Mouse (Mus musculus) midbrain, embryonic 15.5 days (tissue): ENCODE results near the gene Myo1b. TPM values are rescaled to one million over a fixed set of nuclear protein-coding genes. Genes with fewer than 3 reads are reported as not detected.

Experiments used
- ATAC-seq: fragments of 200-750 bp; cut with Nextera tagmentation; replicated peaks from 2 replicates; pipeline ENCODE4 v1.8.0; 2017; ENCODE audit warnings: moderate TSS enrichment
- H3K27ac ChIP-seq: fragments of 300-500 bp; sonication (generic); 2 replicates; pipeline ENCODE4 v1.5.1; 2015; ENCODE audit warnings: mild to moderate bottlenecking, inconsistent platforms
- H3K27me3 ChIP-seq: fragments of 300-500 bp; sonication (generic); replicated peaks from 2 replicates; pipeline ENCODE4 v1.6.1; 2015; ENCODE audit warnings: inconsistent platforms
- H3K36me3 ChIP-seq: fragments of 300-500 bp; sonication (generic); replicated peaks from 2 replicates; pipeline ENCODE4 v1.6.1; 2015; ENCODE audit warnings: inconsistent platforms
- H3K4me1 ChIP-seq: fragments of 300-500 bp; sonication (generic); 2 replicates; pipeline ENCODE4 v1.6.1; 2015; ENCODE audit warnings: inconsistent platforms
- H3K4me2 ChIP-seq: fragments of 300-500 bp; sonication (generic); 2 replicates; pipeline ENCODE4 v1.6.1; 2015; ENCODE audit warnings: inconsistent platforms, mild to moderate bottlenecking, moderate library complexity
- H3K4me3 ChIP-seq: fragments of 300-500 bp; sonication (generic); 2 replicates; pipeline ENCODE4 v1.5.1; 2015; ENCODE audit warnings: mild to moderate bottlenecking, inconsistent platforms
- H3K9ac ChIP-seq: fragments of 300-500 bp; sonication (generic); 2 replicates; pipeline ENCODE4 v1.6.1; 2015; ENCODE audit warnings: mild to moderate bottlenecking, inconsistent platforms
- H3K9me3 ChIP-seq: fragments of 300-500 bp; sonication (generic); 2 replicates; pipeline ENCODE4 v1.6.1; 2016; ENCODE audit warnings: inconsistent platforms
- WGBS: fragments of 180-500 bp; shearing (Covaris S2); methylation state at CpG from one replicate; pipeline ENCODE4 v1.1.7; 2015; ENCODE audit warnings: mixed read lengths; 5-methylcytosine and 5-hydroxymethylcytosine counted together
- polyA plus RNA-seq: library from polyadenylated mRNA; unstranded; fragments of >200 nt; fragmentation: Nextera tagmentation; extraction: Ambion mirVana; gene quantifications from 2 replicates; pipeline ENCODE4 v1.2.1, GENCODE M21; 2015

Gene Myo1b
- polyA plus RNA-seq, 1 experiment from 2014 or later, result 69.4 TPM

- Histone ChIP-seq H3K9me3 (no peaks in the 10 kb centered on the region), H3K27ac (no peak overlapping the region)
- WGBS, result 47% methylated on average over 9 of the region's 9 CpGs
These were observed 120.1 kb downstream of the Myo1b start for GRCm38 (mm10) chr1:51795586-51796309.

GRCm38 (mm10) chr1:51789269-51789668 is 126.6 kb downstream of the Myo1b start:
- Histone ChIP-seq H3K36me3 (0 out of 2 replicates have a peak, but pooled peaks cover 7% of the 10 kb centered on the region), H3K9ac (no peak overlapping the region), H3K9me3 (no peaks in the 10 kb centered on the region), H3K4me2 (no peak overlapping the region), H3K27me3 (no peaks in the 10 kb centered on the region), H3K4me3 (no peak overlapping the region), H3K4me1 (0 out of 2 replicates have a peak, but pooled peaks cover 3% of the 10 kb centered on the region), H3K27ac (0 out of 2 replicates have a peak overlapping the region, but pooled peaks have one; percentile 7)
- ATAC-seq, result no peak
- 40% methylated on average over 6 of the region's 6 CpGs for WGBS

More at GRCm38 (mm10) chr1:51795586-51796309, 120.1 kb downstream of the Myo1b start:
- H3K27me3 ChIP-seq, result no peaks in the 10 kb centered on the region
- peaks cover 5% of the 10 kb centered on the region; the same call in 1 of the 2 replicates for H3K4me1 ChIP-seq
- ATAC-seq, result peak; percentile 24; the same call in 1 of the 2 replicates
- no peak overlapping the region for H3K9ac ChIP-seq
- H3K36me3 ChIP-seq, result 0 out of 2 replicates have a peak, but pooled peaks cover 7% of the 10 kb centered on the region
- no peak overlapping the region for H3K4me3 ChIP-seq
- no peak overlapping the region for H3K4me2 ChIP-seq

GRCm38 (mm10) chr1:51782091-51782490 is 133.8 kb downstream of the Myo1b start:
- Histone ChIP-seq H3K36me3 (0 out of 2 replicates have a peak, but pooled peaks cover 4% of the 10 kb centered on the region), H3K4me1 (no peaks in the 10 kb centered on the region), H3K4me3 (no peak overlapping the region), H3K9me3 (no peaks in the 10 kb centered on the region), H3K27me3 (no peaks in the 10 kb centered on the region), H3K27ac (no peak overlapping the region), H3K9ac (no peak overlapping the region), H3K4me2 (no peak overlapping the region)
- ATAC-seq, result no peak
- 75% methylated on average over 6 of the region's 6 CpGs for WGBS

- Histone ChIP-seq H3K36me3 (0 out of 2 replicates have a peak, but pooled peaks cover 4% of the 10 kb centered on the region), H3K4me3 (no peak overlapping the region), H3K4me2 (no peak overlapping the region), H3K4me1 (no peaks in the 10 kb centered on the region), H3K9ac (no peak overlapping the region), H3K9me3 (no peaks in the 10 kb centered on the region), H3K27ac (no peak overlapping the region), H3K27me3 (no peaks in the 10 kb centered on the region)
- ATAC-seq, result no peak
These were observed 135.5 kb downstream of the Myo1b start for GRCm38 (mm10) chr1:51780357-51780756.

GRCm38 (mm10) chr1:51778241-51778640 is 137.6 kb downstream of the Myo1b start:
- ATAC-seq, result no peak
- Histone ChIP-seq H3K27ac (no peak overlapping the region), H3K9ac (no peak overlapping the region), H3K4me1 (no peaks in the 10 kb centered on the region), H3K4me2 (no peak overlapping the region), H3K9me3 (no peaks in the 10 kb centered on the region), H3K36me3 (0 out of 2 replicates have a peak, but pooled peaks cover 8% of the 10 kb centered on the region), H3K27me3 (no peaks in the 10 kb centered on the region), H3K4me3 (no peak overlapping the region)
- 93% methylated on average over 7 of the region's 7 CpGs for WGBS

GRCm38 (mm10) chr1:51770504-51770871 is 145.4 kb downstream of the Myo1b start:
- Histone ChIP-seq H3K27me3 (no peaks in the 10 kb centered on the region), H3K36me3 (0 out of 2 replicates have a peak, but pooled peaks cover 15% of the 10 kb centered on the region), H3K4me2 (no peak overlapping the region), H3K4me3 (no peak overlapping the region), H3K9ac (no peak overlapping the region), H3K9me3 (no peaks in the 10 kb centered on the region), H3K4me1 (no peaks in the 10 kb centered on the region), H3K27ac (no peak overlapping the region)
- WGBS, result 92% methylated on average over 5 of the region's 5 CpGs
- ATAC-seq, result no peak

- ATAC-seq, result no peak
- H3K9ac ChIP-seq, result no peak overlapping the region
- H3K4me2 ChIP-seq, result no peak overlapping the region
- no peaks in the 10 kb centered on the region for H3K9me3 ChIP-seq
- no peaks in the 10 kb centered on the region for H3K4me1 ChIP-seq
- 89% methylated on average over 12 of the region's 12 CpGs for WGBS
- no peaks in the 10 kb centered on the region for H3K27me3 ChIP-seq
- no peak overlapping the region for H3K27ac ChIP-seq
- 0 out of 2 replicates have a peak, but pooled peaks cover 15% of the 10 kb centered on the region for H3K36me3 ChIP-seq
- no peak overlapping the region for H3K4me3 ChIP-seq
These were observed 145.9 kb downstream of the Myo1b start for GRCm38 (mm10) chr1:51769815-51770503.

GRCm38 (mm10) chr1:51766271-51766670 is 149.6 kb downstream of the Myo1b start:
- 0 out of 2 replicates have a peak, but pooled peaks cover 10% of the 10 kb centered on the region for H3K36me3 ChIP-seq
- 94% methylated on average over 4 of the region's 4 CpGs for WGBS
- no peak for ATAC-seq

GRCm38 (mm10) chr1:51765156-51765555 is 150.7 kb downstream of the Myo1b start:
- no peak for ATAC-seq
- Histone ChIP-seq H3K27ac (no peak overlapping the region), H3K9ac (no peak overlapping the region), H3K4me3 (no peak overlapping the region), H3K36me3 (0 out of 2 replicates have a peak, but pooled peaks cover 10% of the 10 kb centered on the region), H3K4me2 (no peak overlapping the region), H3K27me3 (no peaks in the 10 kb centered on the region), H3K4me1 (no peaks in the 10 kb centered on the region), H3K9me3 (no peaks in the 10 kb centered on the region)
- WGBS, result 91% methylated on average over 5 of the region's 5 CpGs

More at GRCm38 (mm10) chr1:51766271-51766670, 149.6 kb downstream of the Myo1b start:
- no peaks in the 10 kb centered on the region for H3K4me1 ChIP-seq
- H3K9ac ChIP-seq, result no peak overlapping the region
- H3K27ac ChIP-seq, result no peak overlapping the region
- no peak overlapping the region for H3K4me2 ChIP-seq
- no peaks in the 10 kb centered on the region for H3K9me3 ChIP-seq
- no peaks in the 10 kb centered on the region for H3K27me3 ChIP-seq
- no peak overlapping the region for H3K4me3 ChIP-seq

GRCm38 (mm10) chr1:51759657-51760056 is 156.2 kb downstream of the Myo1b start:
- no peak overlapping the region for H3K4me3 ChIP-seq
- H3K4me2 ChIP-seq, result no peak overlapping the region
- no peaks in the 10 kb centered on the region for H3K27me3 ChIP-seq
- 82% methylated on average over 6 of the region's 6 CpGs for WGBS
- 0 out of 2 replicates have a peak, but pooled peaks cover 20% of the 10 kb centered on the region for H3K36me3 ChIP-seq
- no peak overlapping the region for H3K27ac ChIP-seq
- no peaks in the 10 kb centered on the region for H3K9me3 ChIP-seq
- H3K9ac ChIP-seq, result no peak overlapping the region
- ATAC-seq, result no peak
- H3K4me1 ChIP-seq, result no peaks in the 10 kb centered on the region

GRCm38 (mm10) chr1:51758326-51759109 is 157.4 kb downstream of the Myo1b start:
- no peaks in the 10 kb centered on the region for H3K27me3 ChIP-seq
- 0 out of 2 replicates have a peak, but pooled peaks cover 20% of the 10 kb centered on the region for H3K36me3 ChIP-seq
- no peak for ATAC-seq
- H3K4me3 ChIP-seq, result no peak overlapping the region
- H3K4me1 ChIP-seq, result no peaks in the 10 kb centered on the region
- no peaks in the 10 kb centered on the region for H3K9me3 ChIP-seq
- no peak overlapping the region for H3K4me2 ChIP-seq
- H3K27ac ChIP-seq, result no peak overlapping the region
- H3K9ac ChIP-seq, result no peak overlapping the region
- WGBS, result 73% methylated on average over 15 of the region's 15 CpGs

- Histone ChIP-seq H3K9me3 (no peaks in the 10 kb centered on the region), H3K36me3 (0 out of 2 replicates have a peak, but pooled peaks cover 14% of the 10 kb centered on the region), H3K4me3 (no peak overlapping the region), H3K9ac (no peak overlapping the region), H3K4me2 (no peak overlapping the region), H3K27ac (no peak overlapping the region), H3K27me3 (no peaks in the 10 kb centered on the region), H3K4me1 (no peaks in the 10 kb centered on the region)
- ATAC-seq, result no peak
- WGBS, result 95% methylated on average over 6 of the region's 6 CpGs
These were observed 162.2 kb downstream of the Myo1b start for GRCm38 (mm10) chr1:51753621-51754020.
